Mouse (Mus musculus): ENCODE results near the gene M1ap.

M1ap gene

DNA sequence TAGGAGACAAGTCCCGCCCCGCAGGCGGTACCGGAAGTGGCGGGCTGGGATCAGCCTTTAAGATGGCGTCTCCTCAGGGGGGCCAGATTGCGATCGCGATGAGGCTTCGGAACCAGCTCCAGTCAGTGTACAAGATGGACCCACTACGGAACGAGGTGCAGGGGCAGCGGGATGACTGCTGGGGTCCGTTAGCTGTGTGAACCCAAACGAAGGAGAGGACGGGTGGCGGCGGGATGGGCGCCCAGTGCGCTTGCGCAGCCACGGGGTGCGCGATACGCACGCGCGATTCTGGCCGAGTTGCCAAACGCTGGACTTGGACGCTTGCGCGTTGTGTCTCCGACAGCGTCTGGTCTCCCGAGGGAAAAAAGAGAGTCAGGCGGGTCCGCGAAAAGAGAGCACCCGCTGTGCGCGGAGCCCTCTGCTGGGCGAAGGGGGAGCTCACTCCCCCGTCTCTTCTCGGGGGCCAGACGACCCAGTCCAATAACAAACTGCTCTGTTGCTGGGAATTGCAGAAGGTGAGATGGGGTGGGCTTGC lies 131.7 kb downstream of the M1ap start:
- DNase-seq: peak; percentile 99

Data from cerebellum, adult 9-10 months (tissue).